Mouse (Mus musculus) thymus, adult 2 months (tissue): Measurements from ENCODE around the gene Asap3.

Source experiments
- CTCF ChIP-seq: fragments of 200-500 bp; IDR thresholded peaks from 2 replicates; pipeline ENCODE4 v1.5.1; 2012; ENCODE audit warnings: mild to moderate bottlenecking, control low read depth, low read length, moderate library complexity, borderline replicate concordance; ENCODE audit not compliant: control insufficient read depth, poor library complexity, insufficient read depth; ENCODE audit errors: extremely low read depth
- POLR2A ChIP-seq: fragments of 200-500 bp; IDR thresholded peaks from 2 replicates; pipeline ENCODE4 v1.6.1; 2012; ENCODE audit warnings: mild to moderate bottlenecking, low read length, control low read depth, moderate library complexity; ENCODE audit not compliant: control insufficient read depth, poor library complexity, insufficient read depth; ENCODE audit errors: extremely low read depth

DNA sequence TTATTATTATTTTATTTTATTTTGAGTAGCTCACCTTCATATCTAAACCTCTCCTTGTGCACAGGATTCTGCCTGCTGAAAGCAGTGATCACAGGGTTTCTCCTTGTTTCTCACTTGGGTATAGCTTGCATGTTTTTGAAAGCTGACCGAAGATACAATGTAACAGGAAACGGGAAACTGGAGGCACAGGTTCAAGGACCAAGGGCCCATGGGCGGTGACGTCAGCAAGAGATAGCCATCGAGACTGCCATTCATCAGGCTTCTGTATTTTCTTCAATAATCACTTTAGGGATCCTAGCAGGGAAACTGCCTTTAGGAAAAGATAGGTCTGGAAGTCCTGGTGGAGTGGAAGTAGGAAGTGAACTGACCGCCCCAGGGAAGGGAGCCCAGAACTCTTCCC is 85.5 kb downstream of the Asap3 start:
- TF ChIP-seq CTCF = no peak
- no peak for TF ChIP-seq POLR2A
